Mouse (Mus musculus) T-cell, adult 2 months (primary cell): ENCODE data around the gene Setd7.

Experiments
- DNase-seq: peaks from one replicate; pipeline ENCODE4 v3.0.0; 2022; ENCODE audit warnings: low spot score

The Setd7 gene

DNA sequence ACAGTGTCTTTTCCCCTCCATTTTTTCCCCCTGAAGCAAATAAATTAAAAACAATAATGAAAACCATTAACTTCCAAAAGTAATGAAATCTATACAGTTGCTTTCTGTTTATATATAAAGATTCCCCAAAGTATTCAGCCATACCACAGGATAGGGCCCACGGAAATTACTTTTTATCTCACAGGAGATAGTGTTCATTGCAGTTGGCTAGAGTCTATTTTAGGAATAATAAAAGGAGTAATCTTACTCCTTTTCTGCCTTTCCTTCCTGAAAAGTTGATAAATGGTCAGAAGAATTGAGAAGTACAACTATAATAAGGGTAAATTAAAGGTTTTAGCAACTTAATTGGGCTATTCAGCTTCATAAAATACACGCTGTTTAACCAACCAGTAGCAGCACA lies 92.1 kb downstream of the Setd7 start:
- no peak for DNase-seq
